Mouse (Mus musculus) adrenal gland, adult 18-20 months (tissue): Measurements from ENCODE around the gene Riox2. TPM values are rescaled to one million over a fixed set of nuclear protein-coding genes. Genes with fewer than 3 reads are reported as not detected.
"Not testable (repeated sequence)": the region's sequence is repeated elsewhere in the genome, so short reads cannot be mapped to it uniquely, and the experiment has no call there.

Experiments used
- DNase-seq, 2 experiments: peaks; one replicate each; pipeline ENCODE4 v3.0.0; 2021 to 2022; ENCODE audit warnings: low spot score in 2 of 2
- long read RNA-seq, 2 experiments: library from polyadenylated mRNA; stranded (forward); transcript quantifications; one replicate each; pipeline ENCODE4 v2.0.0; 2021
- total RNA-seq, 2 experiments: library from RNA; stranded (reverse); gene quantifications; 1 replicate in 1 of 2; 2 replicates in 1 of 2; pipeline ENCODE4 v1.2.3; 2021

Riox2 gene
- 10 to 100 TPM; 20.5 to 20.8 TPM for total RNA-seq
- long read RNA-seq, experiment 1, transcript Riox2-201 (10 exons, 2,159 nt), result major isoform, 17 of 19 reads
- long read RNA-seq, experiment 1, partial matches to known transcripts, result 1 of 19 reads
- long read RNA-seq, experiment 1, other reads (novel, unspliced or antisense), result 1 of 19 reads
- long read RNA-seq, experiment 2, transcript Riox2-201 (10 exons, 2,159 nt), result major isoform, 51 of 72 reads
- long read RNA-seq, experiment 2, partial matches to known transcripts, result 12 of 72 reads
- long read RNA-seq, experiment 2, other reads (novel, unspliced or antisense), result 9 of 72 reads

DNA sequence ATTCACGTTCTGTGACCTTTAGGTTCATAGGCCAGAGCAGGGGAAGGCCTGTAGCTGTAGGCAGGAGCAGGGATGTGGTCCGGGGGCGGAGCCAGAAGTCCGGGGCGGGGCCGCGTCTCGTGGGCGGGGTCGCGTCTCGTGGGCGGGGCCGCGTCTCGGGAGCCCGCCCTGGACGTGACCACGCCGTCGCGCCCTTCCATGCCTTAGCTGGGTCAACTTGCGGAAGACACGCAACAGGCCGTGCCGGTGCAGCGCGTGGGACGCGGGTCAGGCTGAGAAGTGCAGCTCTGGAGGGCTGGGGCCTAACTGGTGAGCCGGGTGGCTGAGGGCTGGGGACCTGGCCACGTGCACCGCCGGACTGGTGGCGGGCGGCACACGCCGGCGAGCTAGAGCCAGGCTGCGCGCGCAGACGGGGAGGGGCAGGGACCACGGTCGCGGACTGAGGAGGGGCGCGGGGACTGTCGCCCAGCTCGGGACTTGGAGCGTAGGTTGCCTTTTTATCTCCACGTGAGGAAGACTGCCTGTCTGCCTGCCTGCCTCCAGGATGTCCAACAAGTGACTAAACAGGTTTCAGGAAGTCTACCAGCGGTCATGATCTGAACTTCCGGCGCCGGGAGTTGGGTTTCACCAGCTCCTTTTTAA lies at the start of gene Riox2:
Gene Riox2 (plus strand): TSS at position 139 of the 642 bp plus-strand sequence.
- peak; percentile 86 to 87 for DNase-seq

DNA sequence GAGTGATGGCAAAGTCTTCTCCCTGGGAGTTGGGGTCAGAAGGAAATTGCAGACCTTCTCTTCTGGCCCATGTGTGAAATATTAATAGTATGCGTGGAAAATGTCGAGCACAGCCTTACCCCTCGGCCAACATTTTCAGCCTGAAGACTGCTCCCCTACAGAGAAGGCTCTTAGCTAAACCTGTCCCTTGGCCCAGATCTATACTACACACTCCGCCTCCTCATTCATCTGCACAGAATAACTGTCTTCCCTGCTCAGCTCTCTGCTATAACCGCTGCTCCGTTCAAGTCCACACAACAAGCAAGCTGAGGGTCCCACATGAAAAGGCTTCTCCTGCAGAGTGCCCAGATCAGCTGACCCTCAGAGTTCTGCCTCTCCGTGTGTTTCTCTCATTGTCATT lies 43.6 kb upstream of the Riox2 start:
- no peak for DNase-seq

DNA sequence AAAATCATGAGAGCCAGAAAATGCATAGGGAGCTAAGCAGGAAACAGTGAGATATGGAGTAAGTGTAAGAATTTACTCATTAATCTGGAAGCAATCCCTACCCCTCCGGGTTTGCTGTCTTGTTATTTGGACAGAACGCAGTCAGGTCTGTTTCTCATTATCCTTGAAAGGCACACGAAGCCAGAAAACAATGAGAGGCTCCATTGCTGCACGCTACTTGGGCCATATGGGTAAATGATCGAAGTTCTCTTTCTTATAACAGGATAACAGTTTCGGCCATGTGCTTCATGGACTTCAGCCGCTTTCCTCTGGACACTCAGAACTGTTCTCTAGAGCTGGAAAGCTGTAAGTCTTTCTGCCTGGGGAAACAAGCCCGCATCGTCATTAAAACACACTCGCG lies 38.4 kb upstream of the Riox2 start:
- no peak for DNase-seq

DNA sequence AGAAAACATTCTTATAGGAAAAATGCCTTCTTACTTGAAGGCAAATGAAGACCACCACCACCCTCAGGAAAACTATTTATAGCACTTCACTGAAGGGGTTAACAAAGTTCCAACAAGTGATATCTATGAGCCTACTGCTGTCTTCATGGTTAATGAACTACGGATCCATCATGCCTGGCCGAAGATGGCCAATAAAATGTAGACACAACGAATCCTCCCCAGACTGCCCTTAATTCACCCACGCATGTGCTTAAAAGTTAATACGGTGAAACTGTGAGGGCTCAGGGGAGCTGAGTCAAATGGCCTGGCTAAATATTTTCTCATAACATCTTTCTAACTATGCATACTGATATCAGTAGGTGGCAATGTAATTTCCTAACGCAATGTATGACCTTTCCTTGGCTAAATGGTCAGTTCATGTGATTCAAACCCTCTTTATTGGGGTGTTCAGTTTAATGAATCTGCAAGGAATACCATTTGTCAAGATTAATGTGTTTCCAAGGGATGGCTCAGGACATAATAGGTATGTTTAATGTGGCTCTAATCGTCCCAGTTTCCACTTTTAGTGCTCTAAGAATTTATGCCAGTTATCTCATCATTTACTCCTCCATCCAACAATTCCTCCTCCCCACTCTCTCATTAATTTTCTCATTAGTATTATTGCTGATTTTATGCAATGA lies 26.6 kb upstream of the Riox2 start:
- no peak for DNase-seq

DNA sequence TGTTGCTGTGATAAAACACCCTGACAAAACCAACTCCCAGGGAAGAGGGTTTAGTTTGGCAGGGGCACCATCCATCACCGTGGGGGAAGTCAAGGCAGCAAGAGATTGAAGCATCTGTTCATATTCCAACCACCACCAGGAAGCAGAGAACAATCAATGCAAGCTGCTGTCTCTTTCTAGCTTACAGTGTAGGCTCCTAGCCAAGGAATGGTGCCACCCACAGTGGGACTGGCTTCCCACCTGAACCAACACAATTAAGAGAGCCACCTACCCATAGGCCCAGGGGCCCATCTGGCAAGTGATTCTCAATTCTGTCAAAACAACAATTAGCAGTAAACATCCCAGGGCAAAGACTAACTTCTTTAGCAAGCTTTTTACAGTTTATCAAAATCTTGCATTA lies 23.4 kb upstream of the Riox2 start:
- DNase-seq, result no peak

DNA sequence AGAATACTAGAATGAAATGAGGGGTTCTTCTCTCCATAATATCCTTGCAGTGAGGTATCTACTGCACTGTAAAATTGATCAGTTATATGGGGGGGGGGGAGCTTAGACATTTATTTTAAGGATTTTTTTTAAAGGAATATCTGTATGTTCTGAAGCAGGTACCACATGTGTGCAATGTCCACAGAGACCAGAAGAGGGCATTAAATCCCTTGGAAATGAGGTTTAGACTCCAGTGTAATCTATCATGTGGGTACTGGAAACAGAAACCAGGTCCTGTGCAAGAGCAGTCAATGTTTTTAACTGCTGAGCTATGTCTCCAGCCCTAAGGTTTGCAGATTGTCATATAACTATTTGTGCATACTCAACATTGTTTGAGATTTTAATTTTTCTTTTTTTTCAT lies 22.5 kb upstream of the Riox2 start:
- no peak for DNase-seq

DNA sequence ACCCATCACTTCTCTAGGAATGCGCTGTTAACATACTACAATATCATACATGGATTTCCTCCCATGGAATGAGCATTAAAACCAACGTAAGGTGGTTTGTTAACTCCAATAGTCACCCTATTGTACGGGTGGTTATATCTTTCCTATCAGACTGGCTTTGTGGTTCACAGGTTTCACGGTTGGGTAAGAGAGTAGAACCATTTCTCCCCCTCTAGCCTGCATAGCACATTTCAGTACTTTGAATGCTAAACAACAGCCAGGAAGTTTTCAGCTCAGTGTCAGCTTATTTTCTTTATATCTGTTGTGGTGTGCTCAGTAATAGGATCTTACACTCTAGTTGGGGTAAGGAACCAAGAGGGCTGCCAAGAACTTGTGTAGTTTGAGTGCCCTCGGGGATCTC lies 19.8 kb upstream of the Riox2 start:
- DNase-seq, result no peak

DNA sequence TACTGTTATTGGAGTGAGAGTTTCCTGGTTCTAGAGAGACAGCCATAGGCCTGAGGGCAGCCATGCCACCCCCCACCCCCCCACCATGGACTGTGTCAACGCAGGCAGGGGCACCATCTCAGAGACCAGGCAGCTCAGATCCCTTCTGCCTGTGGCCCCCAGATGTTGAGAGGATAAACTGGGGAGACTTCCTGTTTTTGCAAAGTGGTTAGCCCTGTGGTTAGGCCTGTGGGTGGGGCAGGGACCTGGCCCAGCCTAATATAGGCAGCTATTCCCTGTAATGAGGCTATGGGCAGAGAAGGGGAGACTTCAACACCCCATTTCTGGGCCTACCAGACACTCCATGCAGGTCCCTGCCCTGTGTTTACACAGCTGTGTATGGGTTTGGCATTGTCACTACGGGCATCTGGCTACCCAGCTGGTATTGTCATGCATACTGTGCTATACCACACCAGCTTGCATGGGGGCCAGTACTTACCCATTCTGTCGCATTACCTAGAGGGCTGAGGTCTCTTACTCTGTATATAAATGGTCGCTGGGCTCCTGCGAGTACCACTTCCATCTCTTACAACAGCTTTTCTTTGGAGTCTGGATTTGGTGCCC lies 12.2 kb upstream of the Riox2 start:
- not testable (repeated sequence) for DNase-seq

DNA sequence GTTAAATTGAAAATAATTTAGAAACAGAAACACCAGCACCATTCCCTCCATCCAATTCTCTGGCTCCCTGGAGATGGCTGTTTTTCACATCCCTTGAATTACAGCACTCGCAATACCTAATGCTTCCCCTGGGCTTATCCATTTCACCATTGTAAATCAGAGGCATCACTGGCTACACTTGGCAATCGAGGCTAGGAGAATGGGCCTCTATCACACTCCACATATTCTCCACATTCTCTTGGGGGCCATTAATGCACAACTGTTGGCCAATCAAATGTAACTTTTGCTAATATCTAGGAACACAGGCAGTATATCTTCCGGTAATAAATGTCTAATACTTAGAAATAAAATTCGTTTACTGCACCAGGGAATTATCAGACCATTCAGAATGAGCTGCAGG lies 8.0 kb upstream of the Riox2 start:
- no peak for DNase-seq

DNA sequence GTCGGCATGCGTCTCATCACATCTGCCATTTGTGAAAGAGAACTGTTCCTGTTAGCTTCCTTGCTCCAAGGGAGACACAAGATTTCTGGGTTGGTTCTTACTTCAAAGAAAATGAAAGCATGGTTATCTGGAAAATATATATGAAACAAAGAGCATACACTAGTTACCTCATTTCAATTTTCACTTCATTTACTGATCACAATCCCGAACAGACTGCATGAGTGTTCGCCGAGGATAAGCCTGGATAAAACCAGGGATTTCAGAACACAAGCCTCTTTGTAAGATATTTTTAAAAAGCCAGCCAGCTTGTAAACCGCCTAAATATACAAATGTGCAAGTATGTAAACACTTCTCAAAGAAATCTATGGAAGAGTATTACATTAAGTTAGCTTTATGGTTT lies 7.6 kb upstream of the Riox2 start:
- no peak for DNase-seq

DNA sequence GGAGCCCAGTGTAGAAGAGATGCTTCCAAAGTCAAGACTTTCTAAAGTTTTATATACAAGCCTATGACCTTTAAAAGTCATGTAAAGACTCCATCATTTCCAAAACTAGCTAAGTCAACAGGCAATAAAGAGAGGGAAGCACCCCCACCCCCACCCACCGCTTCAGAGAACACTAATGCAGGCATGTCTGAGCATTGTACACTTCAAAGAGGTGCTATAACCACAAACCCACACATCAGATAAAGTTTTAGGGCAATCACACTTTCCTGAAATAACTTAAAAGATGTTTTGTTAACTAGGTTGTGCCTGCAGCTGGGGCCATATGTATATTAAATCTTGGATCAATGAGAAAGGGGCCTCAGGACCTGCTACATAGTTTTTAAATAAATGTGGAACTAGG lies 1.7 kb upstream of the Riox2 start:
- DNase-seq, result no peak

DNA sequence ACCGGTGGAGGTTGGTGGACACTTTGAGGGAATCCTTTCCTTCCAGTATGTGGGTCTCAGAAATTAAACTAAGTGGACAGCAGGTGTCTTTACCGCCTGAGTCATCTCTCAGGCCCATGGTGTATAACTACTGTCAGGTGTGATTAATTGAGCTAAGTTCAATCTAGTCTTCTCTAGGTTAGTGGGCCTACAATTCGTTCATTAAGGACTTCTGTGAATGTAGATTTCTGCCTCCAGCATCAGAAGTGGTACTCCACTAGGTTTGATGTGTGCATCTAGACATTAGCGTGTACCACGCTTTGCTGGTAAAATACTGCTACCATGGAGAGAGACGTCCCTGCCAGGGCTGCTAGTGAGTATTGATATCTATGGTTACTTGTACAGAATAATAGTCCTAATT lies 971 bp downstream of the Riox2 start:
- DNase-seq, result no peak

DNA sequence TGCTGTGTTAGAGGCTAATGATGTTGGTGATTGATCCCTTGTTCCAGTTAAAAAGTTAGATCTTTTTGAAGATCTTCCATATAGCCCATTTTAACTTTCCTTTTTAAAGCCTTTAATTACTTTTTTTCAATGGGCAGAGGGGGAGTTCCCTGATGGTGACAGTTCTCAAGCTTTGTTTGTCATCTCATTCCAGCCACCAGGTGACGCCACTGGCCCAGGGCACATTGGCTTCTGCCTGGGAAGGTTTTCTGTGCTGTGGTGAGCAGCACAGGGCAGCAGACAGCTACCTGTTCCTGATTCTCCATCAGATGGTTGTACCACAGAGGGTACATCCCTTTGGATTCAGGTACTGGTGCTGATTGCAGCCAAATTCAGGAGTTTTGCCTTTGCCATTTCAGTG lies 3.2 kb downstream of the Riox2 start:
- DNase-seq, result peak; percentile 57 to 67

DNA sequence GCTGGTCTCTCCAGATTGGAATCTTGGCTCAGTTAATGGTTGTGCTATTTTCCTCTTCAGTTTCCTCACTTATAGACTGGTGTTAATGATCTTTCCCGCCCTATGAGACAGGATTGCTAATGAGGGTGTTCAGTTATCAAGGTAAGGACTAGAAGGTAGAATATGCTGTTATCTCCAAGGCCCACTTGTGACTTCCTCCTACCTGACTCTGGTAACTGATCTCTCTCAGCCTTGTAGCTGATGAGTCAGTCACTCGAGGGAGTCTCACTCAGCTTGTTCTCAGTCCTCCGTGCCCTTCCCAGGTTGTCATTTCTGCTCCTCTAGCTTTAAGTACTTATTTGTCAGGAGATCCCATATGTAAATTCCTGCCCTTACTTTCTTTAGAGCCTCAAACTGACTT lies 6.4 kb downstream of the Riox2 start:
- DNase-seq, result no peak

DNA sequence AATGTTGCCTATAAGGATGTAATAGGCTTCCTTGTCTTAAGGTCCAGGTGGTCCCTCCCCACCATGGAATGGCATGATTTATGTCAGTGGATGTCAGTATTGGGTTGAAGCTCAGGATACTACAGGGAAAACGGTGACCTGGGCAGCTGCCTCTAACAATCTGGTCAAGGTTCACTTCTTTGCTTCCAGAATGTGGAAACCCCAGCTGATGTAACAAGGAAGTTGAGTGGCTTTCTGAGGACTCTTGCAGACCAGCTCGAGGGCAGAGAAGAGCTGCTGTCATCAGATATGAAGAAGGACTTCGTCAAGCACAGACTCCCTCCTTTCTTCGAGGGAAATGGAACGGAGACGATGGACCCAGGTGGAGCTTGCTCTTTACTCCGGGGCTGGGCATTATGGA lies 15.7 kb downstream of the Riox2 start:
- no peak for DNase-seq

DNA sequence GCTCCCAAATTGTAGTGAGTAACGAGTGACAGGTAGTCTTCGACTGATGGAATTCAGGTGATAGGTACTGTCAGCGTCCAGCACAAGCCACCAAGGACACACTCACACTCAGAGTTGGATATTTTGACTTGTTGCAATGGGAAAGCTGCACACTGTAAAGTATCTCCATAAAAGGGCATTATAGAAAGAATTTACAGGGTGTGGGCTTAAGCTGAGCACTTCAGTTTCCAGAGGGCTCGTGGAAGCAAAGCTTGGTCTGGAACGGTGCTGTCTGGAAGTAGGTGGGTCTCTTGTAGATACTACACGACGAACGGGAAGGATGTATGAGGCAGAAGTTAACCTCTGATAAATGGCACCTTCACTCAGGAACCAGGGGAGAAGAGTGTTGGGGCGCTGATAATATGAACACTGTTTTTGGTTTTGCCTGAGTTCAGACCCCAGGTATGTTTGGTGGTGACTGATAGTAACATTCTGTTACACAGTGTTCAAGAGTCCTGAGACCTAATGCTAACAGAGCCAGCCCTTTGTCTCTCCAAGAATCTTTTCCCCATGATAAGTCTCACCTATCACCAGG lies 16.5 kb downstream of the Riox2 start:
- DNase-seq, result no peak

DNA sequence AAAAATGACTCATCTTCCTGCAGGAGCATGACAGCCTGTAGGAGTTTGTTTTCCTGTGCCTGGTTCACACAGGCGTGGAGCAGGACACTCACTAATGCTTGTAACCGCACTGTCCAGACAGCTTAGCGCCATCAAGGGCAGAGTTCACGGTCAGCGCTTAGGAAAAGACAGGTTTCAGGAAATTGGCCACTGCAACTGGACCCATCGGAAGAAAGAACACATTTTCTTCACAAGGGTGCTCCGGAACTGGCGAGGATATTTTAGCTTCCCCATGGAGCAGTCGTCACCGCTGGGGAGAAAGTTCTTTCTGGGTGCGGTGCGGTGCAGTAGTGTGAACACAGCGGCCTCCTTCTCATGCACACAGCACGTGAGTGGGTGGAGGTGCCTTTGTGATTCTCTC lies 21.6 kb downstream of the Riox2 start:
- peak in 1 of 2 experiments; percentile 23 for DNase-seq

DNA sequence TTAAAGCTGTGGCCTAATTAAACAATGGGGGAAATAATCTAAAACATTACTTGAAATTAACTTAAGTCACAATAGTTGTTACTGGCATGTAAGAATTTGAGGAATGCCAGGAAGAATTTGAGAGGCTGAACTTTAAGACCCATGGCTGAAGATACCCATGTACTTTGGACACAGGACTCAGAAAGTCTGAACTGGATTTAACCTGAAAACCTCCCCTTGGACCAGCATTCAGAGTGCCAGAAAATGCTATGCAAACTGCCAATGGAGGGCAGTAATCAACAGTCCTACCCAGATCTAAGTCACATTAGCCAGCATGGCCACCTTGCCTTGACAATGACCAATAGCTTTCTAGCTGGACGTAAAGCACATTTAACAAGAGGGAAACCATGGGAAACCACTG lies 26.4 kb downstream of the Riox2 start:
- no peak for DNase-seq

DNA sequence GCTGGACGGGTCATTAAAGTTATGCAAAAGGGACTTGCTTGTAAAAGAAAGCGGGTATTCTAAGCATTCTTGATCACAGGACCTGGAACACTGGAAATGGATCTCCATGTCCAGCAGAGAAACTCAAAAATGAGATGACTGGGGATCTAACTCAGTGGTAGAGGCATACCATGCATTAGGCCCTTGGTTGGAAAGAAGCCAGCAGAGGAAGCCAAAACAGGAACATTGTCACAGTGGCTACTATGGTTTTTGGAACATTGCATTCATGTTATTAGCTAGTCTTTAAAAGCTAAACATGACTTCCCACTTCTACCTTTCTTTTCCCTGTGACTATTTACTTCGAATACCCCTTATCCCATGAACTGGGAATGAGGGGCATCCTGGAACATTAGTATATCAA lies 27.6 kb downstream of the Riox2 start:
- DNase-seq, result no peak

DNA sequence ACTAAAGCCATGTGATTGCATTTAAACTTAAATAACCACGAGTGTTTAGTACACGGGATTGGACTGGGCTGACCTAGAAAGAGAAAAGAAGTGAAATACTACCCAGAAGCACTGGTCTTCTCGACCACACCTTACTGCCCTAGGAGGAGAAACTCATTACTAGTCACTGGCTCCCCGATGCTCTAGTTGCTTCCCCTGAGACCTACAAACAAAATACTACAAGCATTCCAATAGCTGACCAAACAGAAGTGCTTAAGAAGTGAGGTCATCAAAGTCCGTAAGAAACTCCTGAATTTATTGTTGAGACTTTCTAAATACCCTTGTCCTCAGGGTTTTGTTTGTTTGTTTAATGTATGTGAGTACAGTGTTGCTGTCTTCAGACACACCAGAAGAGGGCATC lies 38.3 kb downstream of the Riox2 start:
- no peak for DNase-seq

DNA sequence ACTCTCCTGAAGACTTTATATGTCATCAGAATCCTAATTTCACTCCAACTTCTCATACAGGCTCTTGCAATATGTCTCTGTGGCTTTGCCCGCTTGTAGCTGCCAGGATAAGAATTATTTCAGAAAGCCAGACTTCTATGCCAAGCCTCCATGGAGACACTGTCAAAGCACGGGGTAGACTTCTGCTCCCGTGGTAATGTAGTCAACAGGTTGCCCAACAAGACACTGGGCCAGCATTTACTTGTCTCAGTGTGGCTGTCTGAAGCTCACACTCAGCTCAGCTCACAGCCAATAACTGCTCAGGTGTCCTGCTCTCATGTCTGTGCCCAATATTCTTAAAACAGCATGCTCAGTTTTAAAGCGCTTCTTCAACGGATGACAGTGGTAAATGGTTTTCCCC lies 43.6 kb downstream of the Riox2 start:
- DNase-seq, result no peak

DNA sequence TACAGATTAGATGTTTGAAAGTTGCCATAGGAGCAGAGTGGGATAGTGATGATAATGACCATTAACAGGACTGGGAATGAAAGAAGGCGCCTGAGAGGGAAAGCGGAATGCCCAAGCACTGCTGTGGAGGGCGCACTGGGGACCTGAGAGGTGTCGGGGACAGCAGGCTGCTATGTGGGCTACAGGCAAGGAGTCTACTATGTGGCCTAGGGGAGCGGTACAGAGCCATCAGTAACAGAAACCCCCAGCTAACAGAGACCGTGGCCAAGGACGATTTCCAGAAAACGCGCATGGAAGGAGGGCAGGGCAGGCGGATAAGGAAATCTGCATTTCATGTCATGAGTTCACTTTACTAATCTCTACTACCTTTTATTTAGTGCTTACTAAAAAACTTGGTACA lies 45.4 kb downstream of the Riox2 start:
- DNase-seq, result no peak
